Mouse (Mus musculus) testis, adult 2 months (tissue): Measurements from ENCODE around the gene Cstf1.

ENCODE experiments used
- CTCF ChIP-seq: fragments of 200-500 bp; IDR thresholded peaks from 2 replicates; pipeline ENCODE4 v1.5.1; 2012; ENCODE audit warnings: low read depth, mild to moderate bottlenecking, inconsistent platforms, low read length, moderate library complexity; ENCODE audit not compliant: control insufficient read depth, insufficient read depth, insufficient replicate concordance
- POLR2A ChIP-seq: fragments of 200-500 bp; IDR thresholded peaks from 2 replicates; pipeline ENCODE4 v1.6.1; 2012; ENCODE audit warnings: low read depth, mild to moderate bottlenecking, inconsistent platforms, low read length, moderate library complexity; ENCODE audit not compliant: control insufficient read depth

DNA sequence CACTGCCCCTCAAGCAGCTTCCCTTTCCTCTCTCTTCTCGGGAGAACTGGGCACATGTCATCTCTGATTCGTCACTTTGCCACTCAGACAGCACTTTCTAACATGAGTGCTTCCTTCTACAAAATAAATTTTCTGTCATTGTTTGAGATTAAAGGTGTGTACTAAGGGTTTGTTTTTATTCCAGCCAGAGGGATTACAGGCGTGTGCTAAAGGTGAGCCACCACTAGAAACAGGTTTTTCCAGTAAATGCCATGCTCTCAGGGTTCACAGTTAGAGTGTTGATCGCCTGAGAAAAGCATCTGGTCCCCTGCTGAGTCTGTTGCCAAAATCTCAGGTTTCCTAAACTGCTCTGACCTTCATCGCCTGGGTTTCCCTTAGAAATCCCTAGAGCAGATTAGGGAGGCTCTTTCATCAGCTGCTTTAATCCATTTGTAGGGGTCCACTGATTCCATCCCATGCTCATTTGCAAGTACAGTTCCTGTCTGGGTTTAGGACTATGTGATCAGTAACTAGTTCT lies 6.6 kb downstream of the Cstf1 start:
- TF ChIP-seq CTCF: no peak
- TF ChIP-seq POLR2A: no peak
